Mouse (Mus musculus) heart, adult 2 months (tissue): Measurements from ENCODE around the gene Eps8l2.

Source experiments
- CTCF ChIP-seq: fragments of 200-600 bp; IDR thresholded peaks from 2 replicates; pipeline ENCODE4 v1.8.1; 2022; ENCODE audit warnings: antibody characterized with exemption, mild to moderate bottlenecking, moderate library complexity
- POLR2A ChIP-seq: fragments of 200-500 bp; IDR thresholded peaks from 2 replicates; pipeline ENCODE4 v1.6.1; 2011; ENCODE audit warnings: mild to moderate bottlenecking, low read depth, low read length, control low read depth; ENCODE audit not compliant: insufficient read depth

GRCm38 (mm10) chr7:141335044-141335579 lies 3.6 kb upstream of the Eps8l2 start:
- TF ChIP-seq CTCF (no peak), POLR2A (no peak)
